Mouse (Mus musculus) olfactory bulb, adult 2 months (tissue): ENCODE results near the gene Tln1.

Source experiments
- CTCF ChIP-seq: fragments of 200-500 bp; IDR thresholded peaks from 2 replicates; pipeline ENCODE4 v1.5.1; 2012; ENCODE audit warnings: low read depth, mild to moderate bottlenecking, low read length, moderate library complexity; ENCODE audit not compliant: insufficient read depth
- POLR2A ChIP-seq: fragments of 200-500 bp; IDR thresholded peaks from 2 replicates; pipeline ENCODE4 v1.6.1; 2012; ENCODE audit warnings: mild to moderate bottlenecking, low read depth, low read length, moderate library complexity; ENCODE audit not compliant: insufficient read depth

GRCm38 (mm10) chr4:43604751-43605685 is 42.5 kb upstream of the Tln1 start:
- no peak for TF ChIP-seq POLR2A
- no peak for TF ChIP-seq CTCF
